Mouse (Mus musculus) retina, embryonic 14.5 days (tissue): Measurements from ENCODE around the gene Hsd17b1.

Source experiments
- DNase-seq: peaks from one replicate; pipeline ENCODE4 v3.0.0-alpha.2; 2015; ENCODE audit warnings: low spot score

The Hsd17b1 gene

DNA sequence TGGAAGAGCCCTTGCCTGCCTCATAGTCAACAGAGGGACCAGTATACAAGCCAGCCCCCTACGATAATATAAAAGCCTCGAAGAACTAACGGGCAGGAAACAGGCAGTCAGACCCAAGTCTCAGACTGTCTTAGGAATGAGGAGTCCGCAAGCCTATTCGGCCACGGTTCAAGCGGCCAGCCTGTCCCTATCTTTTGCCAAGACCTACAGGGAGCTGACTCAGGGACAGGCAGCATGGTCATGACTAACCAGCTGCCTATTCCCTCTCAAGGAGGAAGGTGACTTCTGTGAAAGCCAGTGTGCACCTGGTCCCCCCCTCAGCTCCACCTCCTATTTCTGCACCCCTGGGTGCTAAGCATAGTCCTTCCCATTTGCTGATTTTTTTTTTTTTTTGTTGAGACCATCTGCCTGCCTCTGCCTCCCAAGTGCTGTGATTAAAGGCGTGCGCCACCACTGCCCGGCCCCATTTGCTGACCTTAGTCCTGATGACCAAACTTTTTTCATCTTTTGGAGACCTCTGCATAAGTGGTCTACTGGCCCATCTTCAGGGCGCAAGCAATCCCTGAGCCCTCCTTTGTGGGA, 50.9 kb downstream of the Hsd17b1 start:
- no peak for DNase-seq
